Mouse (Mus musculus) adrenal gland, adult (tissue): Measurements from ENCODE around the gene Bcl6.
A peak's percentile ranks its signal among the peaks of the same experiment; 100 is the strongest.

Source experiments
- DNase-seq, 2 experiments: peaks; one replicate each; pipeline ENCODE4 v3.0.0; 2022 to 2023; ENCODE audit warnings: low spot score in 1 of 2; ENCODE audit not compliant: inconsistent age in 2 of 2

Gene Bcl6

DNA sequence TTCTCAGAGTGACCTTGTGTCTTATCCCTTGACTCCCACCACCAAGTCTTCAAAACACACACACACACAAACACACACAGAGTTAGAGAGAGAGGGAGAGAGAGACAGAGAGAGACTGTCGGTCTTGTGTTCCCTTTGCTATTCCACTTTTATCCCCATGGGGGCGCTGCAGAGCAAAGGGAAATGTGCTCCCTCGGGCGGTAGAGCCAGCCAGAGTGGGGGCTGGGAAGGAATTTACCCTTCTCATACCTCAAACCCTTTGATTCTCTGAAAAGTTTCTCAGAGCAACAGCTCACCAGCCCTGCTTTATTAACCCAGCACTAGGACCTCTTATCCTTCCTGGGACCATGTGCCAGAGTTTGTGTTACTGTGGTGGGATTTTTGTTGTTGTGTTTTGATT, 2.5 kb upstream of the Bcl6 start:
- peak; percentile 89 to 97 for DNase-seq

DNA sequence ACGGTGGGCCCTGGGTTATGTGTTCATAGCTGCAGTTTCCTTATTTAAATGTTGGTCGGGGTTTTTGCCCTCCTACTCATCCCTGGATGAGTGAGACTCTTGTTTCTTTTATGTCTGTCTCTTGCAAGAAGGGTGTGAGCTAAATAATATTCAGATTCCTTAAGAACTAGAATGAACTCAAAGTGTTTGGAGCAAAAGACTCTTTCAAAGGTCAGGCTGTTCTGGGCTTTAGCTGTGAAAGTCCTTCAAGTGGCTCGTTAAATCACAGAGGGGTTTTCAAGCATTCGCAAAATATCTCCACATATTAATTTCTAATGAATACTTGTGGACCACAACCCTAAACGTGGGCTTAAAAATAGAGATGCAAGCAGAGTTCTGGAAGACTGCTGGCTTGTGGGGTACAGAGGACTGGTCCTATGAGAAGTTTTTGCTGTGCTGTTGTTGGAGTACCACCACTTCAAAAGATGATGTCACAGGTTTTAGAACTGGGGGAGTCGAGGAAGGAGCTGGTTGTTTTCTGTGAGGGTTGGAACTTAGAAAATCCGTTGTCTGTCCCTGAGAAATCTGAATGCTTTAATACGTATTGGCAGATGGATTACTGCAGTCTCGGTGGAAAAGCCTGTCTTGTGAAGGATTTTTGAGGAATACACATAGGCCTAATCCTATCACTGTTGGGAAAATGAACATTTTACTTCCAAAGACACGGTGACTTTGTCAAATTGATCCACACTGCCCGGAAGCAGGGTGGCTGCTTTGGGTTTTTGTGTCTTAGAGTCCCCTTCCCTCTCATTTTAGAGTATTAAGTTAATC, 1.7 kb upstream of the Bcl6 start:
- peak in 1 of 2 experiments; percentile 74 for DNase-seq

DNA sequence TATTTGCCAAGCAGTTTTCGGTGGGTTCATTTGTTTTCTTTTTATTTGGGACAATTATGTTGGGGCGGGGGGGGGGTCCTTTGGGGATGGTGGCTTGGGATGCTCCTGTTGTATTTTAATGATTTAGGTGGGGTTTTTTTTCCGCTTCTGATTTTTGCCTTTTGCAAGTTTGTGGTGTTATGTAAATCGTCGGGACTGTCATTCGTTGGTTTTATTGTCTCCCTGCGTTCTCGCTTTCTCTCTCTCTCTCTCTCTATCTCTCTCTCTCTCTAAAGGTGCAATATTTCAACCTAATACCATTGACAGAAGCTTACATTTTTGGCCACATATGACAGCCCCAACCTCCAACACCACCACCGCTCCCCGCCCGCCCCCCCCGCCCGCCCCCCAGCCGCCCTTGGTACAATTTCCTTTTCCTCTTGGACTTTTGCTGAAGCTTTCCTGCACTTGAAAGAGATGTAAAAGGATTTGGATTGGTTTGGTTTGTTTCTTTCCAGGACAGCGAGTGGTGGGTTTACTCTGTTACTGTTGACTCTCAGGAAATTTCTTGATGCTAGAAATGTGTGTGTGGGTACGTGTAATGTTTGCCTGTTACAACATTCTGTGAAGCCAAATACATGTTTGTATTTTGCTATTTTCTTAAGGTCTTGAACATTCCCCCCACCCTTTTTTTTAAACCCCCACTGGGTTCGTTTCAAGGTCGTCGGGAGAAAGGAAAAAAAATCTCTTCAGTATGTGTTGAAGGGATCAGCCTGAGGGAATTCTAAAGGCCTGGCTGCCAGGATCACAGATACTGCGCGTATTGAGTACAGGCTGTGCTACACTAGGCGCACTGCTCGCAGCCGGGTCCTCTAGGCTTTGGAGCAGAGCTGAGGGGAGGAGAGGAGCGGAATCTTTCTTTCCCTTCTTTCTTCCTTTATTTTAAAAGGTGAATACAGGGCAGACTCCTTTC, 833 bp upstream of the Bcl6 start:
- peak; percentile 62 to 86 for DNase-seq

- DNase-seq = no peak
Observed at GRCm38 (mm10) chr16:23988157-23988465, 541 bp downstream of the Bcl6 start.

GRCm38 (mm10) chr16:23987341-23988156, 1.1 kb downstream of the Bcl6 start:
- DNase-seq = peak; percentile 70 to 88

DNA sequence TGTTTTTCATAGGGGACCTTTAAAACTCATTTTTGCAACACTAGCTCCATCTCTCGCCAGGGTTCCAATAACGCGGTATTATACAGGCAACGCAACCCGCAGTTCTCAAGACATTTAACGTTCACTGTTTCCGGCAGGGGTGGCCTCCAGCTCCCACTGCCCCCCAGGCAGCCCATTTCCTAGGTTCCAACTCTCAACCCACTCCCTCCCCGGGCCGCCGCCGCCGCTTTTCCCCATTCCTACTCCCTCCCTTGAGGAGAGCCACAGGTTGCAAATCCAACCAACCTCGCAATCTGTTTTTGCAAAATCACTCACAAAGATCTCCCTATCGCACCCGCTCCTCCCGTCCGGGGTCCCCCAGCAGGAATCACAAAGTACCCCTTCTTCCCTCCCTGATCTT, 1.8 kb downstream of the Bcl6 start:
- peak; percentile 55 to 88 for DNase-seq

DNA sequence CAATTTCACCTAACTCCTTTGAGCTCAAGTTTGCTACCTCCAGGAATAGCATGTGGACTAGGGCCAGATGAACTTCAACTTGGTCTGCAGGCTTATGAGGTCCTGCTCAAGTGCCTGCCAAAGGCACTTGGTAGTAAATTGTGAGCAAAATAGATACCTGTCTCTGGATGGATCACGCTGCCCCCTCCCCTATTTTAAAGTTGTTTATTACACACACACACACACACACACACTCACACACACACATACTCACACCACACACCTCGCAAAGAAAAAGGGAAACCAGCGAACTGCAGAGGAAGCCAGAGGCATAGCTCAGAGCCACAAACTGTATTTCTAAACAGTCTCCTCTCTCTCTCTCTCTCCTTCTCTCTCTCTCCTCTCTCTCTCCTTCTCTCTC, 2.5 kb downstream of the Bcl6 start:
- DNase-seq = peak in 1 of 2 experiments; percentile 83

DNA sequence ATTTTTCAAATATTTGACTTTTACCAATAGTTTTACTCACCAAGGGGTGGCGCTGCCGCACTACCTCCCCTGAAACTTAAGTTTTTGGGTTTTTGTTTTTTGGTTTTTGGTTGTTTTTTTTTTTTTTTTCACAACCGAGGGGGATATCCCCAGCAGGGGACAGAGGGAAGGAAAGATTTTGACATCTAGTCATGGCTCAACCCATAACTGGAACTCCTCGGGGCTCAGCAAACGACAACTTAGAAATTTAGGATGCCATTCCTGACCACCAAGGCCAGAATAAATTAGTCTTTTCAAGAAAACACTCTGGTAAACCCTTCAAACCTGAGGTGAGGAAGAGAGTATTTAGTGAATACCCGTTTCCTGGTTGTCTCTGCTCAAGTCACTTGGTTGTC, 3.2 kb downstream of the Bcl6 start:
- DNase-seq = peak; percentile 52 to 90

DNA sequence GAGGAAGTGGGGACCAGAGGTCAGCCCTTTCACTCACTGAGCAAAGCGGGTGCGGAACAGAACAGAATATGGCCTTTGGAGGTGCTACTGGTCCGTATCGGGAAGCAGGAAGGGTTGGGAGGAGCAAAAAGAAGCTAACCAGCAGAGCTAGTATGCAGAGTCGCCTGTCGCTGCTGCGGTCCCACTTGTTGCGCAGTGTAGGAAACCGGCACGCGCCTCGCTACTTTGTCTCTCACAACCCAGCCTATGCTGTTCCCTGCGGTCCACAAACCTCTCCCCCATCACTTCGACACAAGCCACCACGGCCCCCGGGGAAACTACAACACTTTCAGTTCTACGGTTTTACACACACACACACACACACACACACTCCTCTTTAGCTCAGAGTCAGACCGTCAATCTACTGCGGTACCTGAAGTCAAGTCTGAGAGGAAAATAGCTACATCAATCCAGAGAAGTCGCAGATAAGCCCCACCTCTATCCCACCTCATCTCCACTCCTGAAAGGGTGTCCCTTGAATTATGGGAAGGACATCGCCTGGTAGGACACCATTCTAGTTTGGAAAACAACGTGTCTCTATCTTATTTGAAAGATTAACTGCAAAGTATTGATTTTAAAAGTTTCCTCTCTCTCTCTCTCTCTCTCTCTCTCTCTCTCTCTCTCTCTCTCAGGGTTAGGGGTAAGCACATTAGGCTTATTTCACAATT, 3.7 kb downstream of the Bcl6 start:
- DNase-seq = peak; percentile 72 to 93

DNA sequence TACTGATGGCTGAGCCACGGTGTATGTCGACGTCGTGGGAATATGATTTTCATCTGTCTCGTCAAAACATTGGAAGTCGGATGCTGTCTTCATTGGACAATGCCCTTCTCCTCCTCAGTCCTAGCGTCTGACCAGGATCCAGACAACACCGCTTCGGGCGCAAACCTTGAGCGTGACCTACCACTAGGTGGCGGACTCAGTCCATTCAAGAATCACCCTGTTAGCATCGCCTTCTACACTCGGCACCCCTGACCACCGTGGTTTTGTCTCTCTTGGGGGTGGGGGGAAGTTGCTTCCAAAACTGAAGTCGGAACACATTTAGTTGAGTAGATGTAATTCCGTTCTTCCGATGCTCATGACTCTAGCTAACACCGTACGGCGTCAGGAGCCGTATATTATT, 4.5 kb downstream of the Bcl6 start:
- DNase-seq = peak; percentile 90 to 98

GRCm38 (mm10) chr16:23982891-23983588, 5.6 kb downstream of the Bcl6 start:
- peak; percentile 89 to 96 for DNase-seq

- DNase-seq = peak; percentile 86 to 97
Observed at GRCm38 (mm10) chr16:23981925-23982851, 6.5 kb downstream of the Bcl6 start.

DNA sequence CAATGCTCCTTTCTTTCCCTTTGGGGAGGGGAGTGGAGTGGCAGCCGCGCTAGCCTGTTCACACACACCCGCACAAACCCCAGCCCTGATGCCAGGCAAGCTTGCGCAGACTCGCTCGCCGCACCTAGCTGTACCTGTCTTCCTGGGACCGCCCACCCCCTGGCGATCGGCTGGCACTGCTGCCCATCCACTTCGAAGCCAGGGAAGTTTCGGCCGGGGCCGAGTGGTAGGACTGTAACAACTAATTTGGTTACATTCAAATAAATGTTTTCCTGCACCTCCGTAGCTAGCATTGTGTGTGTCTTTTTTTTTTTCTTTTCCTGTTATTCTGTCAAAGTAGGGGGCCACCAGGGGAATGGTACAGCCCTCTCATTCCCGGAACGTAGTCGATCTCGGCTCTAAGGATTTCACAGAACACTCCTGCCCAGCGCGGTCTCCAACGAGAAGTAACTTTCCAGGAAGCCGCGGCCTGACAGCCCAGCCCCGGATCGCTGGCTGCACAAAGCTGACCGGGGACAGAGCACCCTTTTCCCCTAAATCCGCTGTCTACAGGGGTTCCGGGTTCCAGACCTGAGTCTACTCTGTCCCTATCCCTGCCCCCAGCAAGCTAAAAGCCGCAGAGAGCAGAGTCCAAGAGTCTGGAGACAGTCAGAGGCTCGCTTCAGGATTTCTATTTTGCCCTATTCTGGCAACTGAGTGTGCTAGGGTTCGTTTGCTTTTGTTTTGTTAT, 7.5 kb downstream of the Bcl6 start:
- DNase-seq = peak; percentile 46 to 90

DNA sequence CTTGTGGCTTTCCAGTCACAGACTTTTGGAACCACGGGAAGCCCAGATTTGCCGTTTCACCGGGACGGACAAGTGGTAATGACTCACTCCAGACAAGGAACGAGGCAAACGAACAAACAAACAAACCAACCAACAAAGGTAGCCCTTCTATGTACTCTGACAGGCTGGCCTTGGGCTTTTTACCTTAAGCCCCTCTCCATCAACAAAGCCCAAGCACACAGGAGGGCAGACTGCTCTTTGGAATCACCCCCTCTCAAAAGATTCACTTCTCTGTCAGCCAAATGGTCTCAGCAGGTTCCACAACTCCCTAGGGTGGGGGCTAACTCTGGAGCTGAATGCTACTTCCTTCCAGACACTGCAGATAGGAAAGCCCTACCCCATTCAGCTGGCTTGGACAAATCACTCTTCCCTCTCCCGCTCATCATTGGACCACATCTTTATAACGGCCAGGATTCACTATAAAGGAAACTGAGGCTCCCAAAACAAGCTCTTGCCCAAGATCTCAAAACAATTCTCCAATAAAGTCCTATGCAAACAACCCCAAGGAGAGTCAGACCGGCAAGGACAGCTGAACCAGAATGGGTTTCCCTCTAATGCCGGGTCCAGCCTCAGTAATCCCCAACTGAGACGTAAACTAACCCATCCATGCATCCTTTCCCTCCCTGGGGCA, 8.3 kb downstream of the Bcl6 start:
- DNase-seq = peak in 1 of 2 experiments; percentile 66

GRCm38 (mm10) chr16:23979446-23979845, 9.2 kb downstream of the Bcl6 start:
- DNase-seq = peak in 1 of 2 experiments; percentile 68

- DNase-seq = no peak
Observed at GRCm38 (mm10) chr16:23978495-23978894, 10.2 kb downstream of the Bcl6 start.

- peak in 1 of 2 experiments; percentile 47 for DNase-seq
Observed at GRCm38 (mm10) chr16:23977732-23978131, 10.9 kb downstream of the Bcl6 start.

DNA sequence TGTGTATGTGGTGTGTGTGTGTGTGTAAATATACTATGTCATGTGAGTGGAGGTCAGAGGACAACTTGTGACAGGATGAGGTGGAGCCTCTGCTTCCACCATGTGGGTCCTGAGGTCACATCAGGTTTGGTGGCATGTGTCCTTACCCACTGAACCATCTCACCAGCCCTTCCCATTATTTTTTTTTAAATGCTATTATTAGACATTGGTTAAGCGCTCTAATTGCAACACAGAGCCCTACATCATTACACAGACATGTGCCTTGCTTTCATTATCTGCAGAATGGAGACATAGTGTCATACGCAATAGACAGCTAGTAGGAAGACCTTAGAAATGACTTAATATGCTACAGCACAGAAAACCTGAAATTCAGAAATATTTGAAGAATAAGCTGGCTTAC, 12.5 kb downstream of the Bcl6 start:
- no peak for DNase-seq
